Mouse (Mus musculus): Measurements from ENCODE around the gene Snca.

Gene Snca

DNA sequence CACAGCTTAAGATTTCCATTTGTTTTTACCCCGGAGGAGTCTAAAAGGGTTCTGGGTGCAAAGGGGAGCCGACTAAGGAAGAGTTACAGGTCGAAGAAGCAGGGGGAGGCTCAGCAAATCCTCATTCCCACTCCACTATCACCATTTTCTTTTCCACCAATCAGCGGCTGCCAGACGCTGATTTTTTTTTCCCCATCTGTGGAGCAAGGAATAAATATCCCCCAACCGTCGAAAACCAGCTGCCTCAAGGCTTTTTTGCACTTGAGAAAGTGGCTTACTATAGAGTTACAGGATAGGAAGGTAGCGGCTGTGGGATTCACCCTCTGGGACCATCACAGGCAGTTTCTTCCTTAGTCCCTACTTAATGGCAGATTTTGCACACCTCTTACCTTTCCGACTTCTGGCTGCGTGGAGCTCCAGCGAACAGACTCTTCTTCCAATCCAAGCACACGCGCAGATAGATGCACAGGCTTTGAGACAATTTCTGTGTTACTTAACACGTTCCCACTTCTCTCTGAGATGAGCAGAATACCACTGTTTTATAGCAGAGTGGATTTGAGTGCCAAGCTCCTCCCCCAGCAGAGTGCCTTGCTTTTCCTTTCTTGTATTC is at the start of gene Snca:
Gene Snca (minus strand): TSS at position 574 of the 610 bp plus-strand sequence.
- no peak for DNase-seq (ENCODE audit: extremely low spot score)

DNA sequence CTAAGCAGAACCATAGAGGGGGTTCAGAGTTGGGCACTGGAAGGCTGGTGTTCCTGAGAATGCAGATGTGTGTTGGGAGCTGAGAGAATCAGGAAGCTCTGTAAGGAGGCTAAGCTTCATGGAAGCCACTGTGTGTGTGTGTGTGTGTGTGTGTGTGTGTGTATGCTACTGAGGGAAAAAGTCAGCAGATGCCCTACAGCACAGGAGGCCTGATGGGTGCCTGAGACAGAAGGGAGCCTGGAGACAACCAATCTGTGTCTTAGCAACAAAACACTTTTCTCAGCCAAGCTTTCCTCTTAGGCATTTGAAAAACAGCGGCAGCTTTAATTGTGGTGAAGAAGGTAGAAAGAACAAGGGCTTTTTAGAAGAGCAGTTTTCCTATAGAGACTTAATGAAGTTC is 40.5 kb upstream of the Snca start:
- DNase-seq (ENCODE audit: extremely low spot score): no peak

- no peak for DNase-seq (ENCODE audit: extremely low spot score)
Measured at GRCm38 (mm10) chr6:60856599-60856998, 26.9 kb upstream of the Snca start.

- DNase-seq (ENCODE audit: extremely low spot score): no peak
Measured at GRCm38 (mm10) chr6:60851690-60852089, 22.0 kb upstream of the Snca start.

DNA sequence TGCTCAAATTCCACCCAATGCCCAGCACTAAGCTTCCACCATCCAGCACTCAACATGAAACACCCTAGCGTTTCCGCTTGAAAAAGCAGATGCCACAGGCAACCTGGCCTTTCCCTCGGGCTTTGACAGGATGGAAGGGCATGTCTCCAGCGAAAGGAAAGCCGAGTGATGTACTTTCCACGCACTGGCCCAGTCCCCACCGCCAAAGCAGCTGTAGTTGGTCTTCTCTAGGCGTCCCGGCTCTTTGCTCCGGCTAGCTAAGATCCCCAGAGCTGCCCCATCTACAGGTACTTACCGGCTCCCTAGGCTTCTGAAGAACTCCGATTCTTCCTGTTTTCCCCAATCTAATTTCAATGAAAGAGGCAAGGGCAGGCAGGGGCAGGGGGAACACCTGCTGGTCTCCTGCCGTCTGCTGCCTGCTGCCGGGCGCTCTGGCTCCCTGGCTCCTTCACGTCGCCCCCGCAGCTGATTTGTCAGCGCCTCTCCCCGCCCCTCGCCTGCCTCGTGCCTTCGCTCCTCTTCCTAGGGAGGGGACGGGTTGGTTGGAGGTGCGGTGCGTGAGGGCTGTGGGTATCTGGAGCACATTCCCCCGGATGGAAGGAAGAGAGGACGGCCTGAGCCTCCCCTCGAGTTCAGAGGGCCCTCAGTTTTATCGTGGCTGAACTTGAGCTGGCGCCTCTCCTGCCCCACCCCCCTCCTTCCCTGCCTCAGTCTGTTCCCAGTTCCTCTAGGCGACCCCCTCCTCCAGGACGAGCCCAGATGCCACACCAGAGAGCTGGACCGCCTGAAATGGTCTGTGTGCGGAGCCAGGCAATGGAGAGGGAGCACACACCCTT is 1.0 kb downstream of the Snca start:
- peak; percentile 74 for DNase-seq (ENCODE audit: extremely low spot score)

DNA sequence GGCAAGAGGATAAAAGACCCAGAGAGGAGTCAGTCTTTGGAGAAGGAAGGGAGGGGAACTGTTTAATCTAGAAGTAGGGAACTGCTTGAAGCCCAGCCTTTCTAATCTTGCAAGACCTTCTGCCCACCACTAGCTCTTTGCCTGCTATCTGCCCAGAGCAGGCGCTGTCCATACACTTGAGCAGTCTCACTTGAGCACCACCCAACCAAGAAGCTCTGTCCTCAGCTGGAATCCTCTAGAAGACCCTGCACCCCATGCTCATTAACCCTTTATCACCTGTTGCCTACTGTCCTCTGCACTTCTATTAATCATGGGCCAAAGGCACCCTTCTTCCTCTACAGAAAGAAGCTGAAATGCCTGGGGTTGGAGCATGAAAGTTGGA is 1.6 kb downstream of the Snca start:
- DNase-seq (ENCODE audit: extremely low spot score): no peak

GRCm38 (mm10) chr6:60827290-60827689 is 2.4 kb downstream of the Snca start:
- DNase-seq (ENCODE audit: extremely low spot score): no peak

DNA sequence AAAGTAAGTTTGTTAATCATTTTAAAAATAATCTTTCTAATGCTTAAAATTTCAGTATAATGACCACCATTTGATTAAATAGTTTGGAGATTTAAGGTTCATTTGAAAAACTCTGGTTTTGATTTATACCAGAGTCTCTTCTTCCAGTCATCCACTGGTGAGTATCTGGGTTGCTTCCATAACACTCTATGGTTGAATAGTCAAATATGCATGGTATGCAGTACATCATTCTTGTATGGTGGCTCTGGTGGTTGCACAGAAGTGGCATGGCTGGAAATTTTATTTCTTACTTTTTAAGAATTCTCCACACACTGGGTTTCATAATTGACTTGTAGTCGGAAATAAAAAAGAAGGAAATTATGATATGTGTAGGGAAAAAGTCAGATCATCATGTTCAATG is 10.4 kb downstream of the Snca start:
- no peak for DNase-seq (ENCODE audit: extremely low spot score)

DNA sequence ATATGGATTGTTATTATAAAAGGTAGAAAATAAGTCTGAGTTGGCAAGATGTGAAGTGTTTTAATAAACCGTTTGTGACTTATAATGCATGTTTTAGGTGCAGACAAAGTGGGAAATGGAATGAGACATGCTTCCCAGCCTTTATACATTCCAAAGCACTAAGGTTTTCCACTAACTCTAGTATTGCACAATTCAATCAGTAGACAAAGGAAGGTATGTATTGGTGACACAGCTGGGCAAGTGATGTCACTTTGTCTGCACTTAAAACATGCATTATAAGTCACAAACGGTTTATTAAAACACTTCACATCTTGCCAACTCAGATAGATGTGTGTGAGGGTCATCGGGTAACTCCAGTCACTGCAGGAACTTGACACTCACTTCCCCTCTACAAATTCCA is 16.1 kb downstream of the Snca start:
- no peak for DNase-seq (ENCODE audit: extremely low spot score)

GRCm38 (mm10) chr6:60798266-60798665 is 31.4 kb downstream of the Snca start:
- no peak for DNase-seq (ENCODE audit: extremely low spot score)

- DNase-seq (ENCODE audit: extremely low spot score): no peak
Measured at GRCm38 (mm10) chr6:60793659-60794365, 35.8 kb downstream of the Snca start.

GRCm38 (mm10) chr6:60786955-60787354 is 42.7 kb downstream of the Snca start:
- DNase-seq (ENCODE audit: extremely low spot score): no peak

- DNase-seq (ENCODE audit: extremely low spot score): no peak
Measured at GRCm38 (mm10) chr6:60771899-60772298, 57.8 kb downstream of the Snca start.

DNA sequence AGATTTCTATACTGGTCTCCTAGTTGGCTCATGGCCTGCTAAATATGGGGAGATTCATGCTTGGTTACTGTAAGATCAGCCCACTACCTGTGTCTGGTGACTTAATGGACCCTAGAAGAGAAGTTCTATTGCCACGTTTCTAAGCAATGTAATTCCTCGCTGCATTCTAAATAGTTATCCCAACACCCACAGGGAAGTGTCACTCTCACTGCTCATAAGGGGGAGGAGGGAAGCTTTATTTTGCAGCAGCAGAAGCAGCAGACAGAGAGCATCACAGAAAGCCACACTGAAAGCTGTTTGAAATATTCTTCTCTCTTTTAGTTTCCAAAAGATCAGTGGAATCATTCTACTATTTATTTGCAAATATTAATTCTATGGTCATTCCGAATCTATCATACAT is 64.0 kb downstream of the Snca start:
- no peak for DNase-seq (ENCODE audit: extremely low spot score)

DNA sequence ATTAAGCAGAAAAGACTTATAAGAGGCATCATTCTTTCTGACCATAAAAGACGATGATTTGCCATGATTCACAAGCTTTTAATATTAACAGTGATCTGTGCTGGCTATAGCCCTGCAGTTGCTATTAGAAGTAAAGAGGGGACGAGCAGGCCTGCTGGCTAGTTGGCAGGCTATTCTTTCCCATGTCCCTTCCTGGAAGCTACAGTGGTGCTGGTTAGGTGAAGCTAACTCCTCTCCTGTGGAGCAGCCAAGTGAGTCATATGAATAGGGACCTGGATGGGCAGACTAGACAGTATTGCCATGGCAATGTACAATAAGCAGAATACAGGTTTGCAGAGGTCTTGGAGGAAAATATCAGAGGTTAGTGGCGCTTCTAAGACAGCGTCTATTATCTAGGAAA is 66.8 kb downstream of the Snca start:
- DNase-seq (ENCODE audit: extremely low spot score): no peak

DNA sequence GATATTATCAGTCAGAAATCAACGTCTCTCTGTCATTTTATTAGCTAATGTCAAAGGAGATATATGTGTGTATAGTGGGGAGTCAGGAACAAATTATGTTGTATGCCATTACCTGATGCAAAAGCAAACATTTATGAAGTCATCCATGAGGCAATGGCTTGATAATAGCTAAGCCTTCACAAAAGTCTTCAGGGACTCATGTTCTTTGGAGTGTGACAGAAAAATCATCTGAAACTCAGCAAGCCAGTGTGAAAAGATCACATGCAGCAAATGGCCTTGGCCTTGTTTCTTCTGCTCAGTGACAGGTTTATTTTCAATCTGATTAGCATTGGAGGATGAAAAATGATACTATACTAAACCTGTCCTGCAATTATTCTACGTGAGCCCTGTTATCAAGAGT is 67.9 kb downstream of the Snca start:
- no peak for DNase-seq (ENCODE audit: extremely low spot score)

- DNase-seq (ENCODE audit: extremely low spot score): no peak
Measured at GRCm38 (mm10) chr6:60754975-60755374, 74.7 kb downstream of the Snca start.

DNA sequence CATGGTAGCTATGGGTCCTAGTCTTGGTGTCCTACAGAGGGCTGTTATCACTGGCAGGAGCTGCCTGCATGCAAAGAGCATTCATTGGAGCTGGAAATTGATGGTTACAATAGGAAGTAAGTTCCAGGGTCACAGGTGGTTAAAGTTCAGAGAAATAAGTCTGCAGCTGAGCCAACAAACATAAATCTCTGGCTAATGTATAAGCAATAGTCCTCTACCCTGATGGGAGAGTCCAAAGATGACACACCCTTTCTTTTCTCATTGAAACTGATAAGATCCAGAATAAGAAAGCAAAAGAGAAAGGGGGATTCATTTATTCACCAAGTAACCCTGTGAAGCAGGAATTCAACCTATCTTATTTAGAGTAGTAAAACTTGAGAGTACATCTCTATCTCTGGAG is 83.7 kb downstream of the Snca start:
- no peak for DNase-seq (ENCODE audit: extremely low spot score)

GRCm38 (mm10) chr6:60741427-60742071 is 88.1 kb downstream of the Snca start:
- no peak for DNase-seq (ENCODE audit: extremely low spot score)

- DNase-seq (ENCODE audit: extremely low spot score): no peak
Measured at GRCm38 (mm10) chr6:60739776-60740175, 89.9 kb downstream of the Snca start.

DNA sequence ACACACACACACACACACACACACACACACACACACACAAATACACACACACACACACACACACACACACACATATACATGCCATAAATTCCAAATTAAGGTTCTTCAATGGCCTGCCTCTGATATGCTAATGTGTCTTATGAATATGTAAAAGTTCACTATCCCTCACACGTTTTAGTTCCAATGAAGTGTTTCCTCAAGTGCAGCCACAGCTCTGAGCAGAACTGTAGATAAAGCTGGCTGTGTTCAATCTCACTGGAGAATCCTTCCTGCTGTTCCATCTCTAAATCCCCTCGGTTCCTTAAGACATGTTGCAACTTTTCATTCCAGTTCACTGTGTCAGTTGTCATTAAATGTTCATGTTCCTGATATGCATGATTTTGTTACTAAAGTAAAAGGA is 98.5 kb downstream of the Snca start:
- DNase-seq (ENCODE audit: extremely low spot score): no peak

GRCm38 (mm10) chr6:60724110-60724829 is 105.4 kb downstream of the Snca start:
- no peak for DNase-seq (ENCODE audit: extremely low spot score)
